Mouse (Mus musculus) hindbrain, postnatal 0 days (tissue): Measurements from ENCODE around the gene Gas2l3. TPM values are rescaled to one million over a fixed set of nuclear protein-coding genes. Genes with fewer than 3 reads are reported as not detected.

ENCODE experiments used
- ATAC-seq: fragments of 200-750 bp; cut with Nextera tagmentation; 2 replicates; pipeline ENCODE4 v1.8.0; 2017; ENCODE audit warnings: mild to moderate bottlenecking, moderate TSS enrichment, moderate library complexity
- DNase-seq: peaks from one replicate; pipeline ENCODE4 v3.0.0-alpha.2; 2015; ENCODE audit warnings: low spot score
- H3K27ac ChIP-seq: fragments of 300-500 bp; sonication (generic); 2 replicates; pipeline ENCODE4 v1.5.1; 2014; ENCODE audit warnings: mild to moderate bottlenecking
- H3K27me3 ChIP-seq: fragments of 300-500 bp; sonication (generic); 2 replicates; pipeline ENCODE4 v1.6.1; 2014; ENCODE audit warnings: low read length, mixed read lengths; ENCODE audit not compliant: insufficient read depth
- H3K36me3 ChIP-seq: fragments of 300-500 bp; sonication (generic); 2 replicates; pipeline ENCODE4 v1.6.1; 2014; ENCODE audit warnings: low read length, mixed read lengths; ENCODE audit not compliant: insufficient read depth
- H3K4me1 ChIP-seq: fragments of 300-500 bp; sonication (generic); 2 replicates; pipeline ENCODE4 v1.6.1; 2014; ENCODE audit warnings: antibody characterized with exemption, low read length, mixed read lengths; ENCODE audit not compliant: insufficient read depth
- H3K4me2 ChIP-seq: fragments of 300-500 bp; sonication (generic); 2 replicates; pipeline ENCODE4 v1.6.1; 2014; ENCODE audit warnings: low read depth, mild to moderate bottlenecking, low read length, moderate library complexity, mixed read lengths
- H3K4me3 ChIP-seq: fragments of 300-500 bp; sonication (generic); 2 replicates; pipeline ENCODE4 v1.5.1; 2014; ENCODE audit warnings: low read length
- H3K9ac ChIP-seq: fragments of 300-500 bp; sonication (generic); replicated peaks from 2 replicates; pipeline ENCODE4 v1.6.1; 2014; ENCODE audit warnings: mild to moderate bottlenecking, low read length, moderate library complexity, mixed read lengths
- H3K9me3 ChIP-seq: fragments of 300-500 bp; sonication (generic); 2 replicates; pipeline ENCODE4 v1.6.1; 2016; ENCODE audit warnings: low read length, mixed read lengths
- CTCF ChIP-seq: IDR thresholded peaks from 2 replicates; pipeline ENCODE4 v1.5.1; 2016; ENCODE audit warnings: antibody characterized with exemption, control low read depth, low read depth
- WGBS: fragments of 180-500 bp; shearing (Covaris S2); extraction: QIAGEN DNeasy Blood & Tissue Kit; methylation state at CpG from one replicate; pipeline ENCODE4 v1.1.7; 2014; 5-methylcytosine and 5-hydroxymethylcytosine counted together
- polyA plus RNA-seq: library from polyadenylated mRNA; unstranded; fragments of >200 nt; fragmentation: Nextera tagmentation; extraction: Ambion mirVana; gene quantifications from 2 replicates; pipeline ENCODE4 v1.2.1, GENCODE M21; 2015
- total RNA-seq: library from RNA; depleted of rRNA; stranded (reverse); fragments of >200 nt; gene quantifications from 2 replicates; pipeline ENCODE4 v1.2.3, GENCODE M21; 2014; rRNA removed

Gene Gas2l3
- total and polyA plus RNA-seq, 2 experiments from 2014 or later, result 5.5 to 11.7 TPM

GRCm38 (mm10) chr10:89383462-89383861 lies 60.3 kb downstream of the Gas2l3 start:
- H3K27ac ChIP-seq, result no peak overlapping the region
- H3K27me3 ChIP-seq, result no peaks in the 10 kb centered on the region
- H3K9ac ChIP-seq, result no peak overlapping the region
- ATAC-seq (peak; percentile 80), DNase-seq (peak; percentile 81)
- no peak overlapping the region for H3K4me2 ChIP-seq
- WGBS, result 5% methylated on average over 5 of the region's 5 CpGs
- peak; percentile 85 for TF ChIP-seq CTCF
- no peaks in the 10 kb centered on the region for H3K36me3 ChIP-seq
- no peaks in the 10 kb centered on the region for H3K4me1 ChIP-seq
- no peaks in the 10 kb centered on the region for H3K9me3 ChIP-seq
- no peak overlapping the region for H3K4me3 ChIP-seq

- no peak for DNase-seq
- no peak overlapping the region for H3K4me2 ChIP-seq
- no peak for TF ChIP-seq CTCF
- no peaks in the 10 kb centered on the region for H3K9me3 ChIP-seq
- H3K27ac ChIP-seq, result no peak overlapping the region
- H3K4me1 ChIP-seq, result no peaks in the 10 kb centered on the region
- H3K4me3 ChIP-seq, result no peak overlapping the region
- no peaks in the 10 kb centered on the region for H3K36me3 ChIP-seq
- H3K9ac ChIP-seq, result no peak overlapping the region
- H3K27me3 ChIP-seq, result no peaks in the 10 kb centered on the region
- ATAC-seq, result no peak
- WGBS, result 77% methylated on average over 4 of the region's 4 CpGs
These were observed 66.0 kb downstream of the Gas2l3 start for GRCm38 (mm10) chr10:89377750-89378149.

GRCm38 (mm10) chr10:89370051-89370450 lies 73.7 kb downstream of the Gas2l3 start:
- 33% methylated on average over 1 of the region's 1 CpGs for WGBS
- H3K27ac ChIP-seq, result no peak overlapping the region

GRCm38 (mm10) chr10:89358933-89359332 lies 84.8 kb downstream of the Gas2l3 start:
- no peak overlapping the region for H3K4me3 ChIP-seq

More at GRCm38 (mm10) chr10:89370051-89370450, 73.7 kb downstream of the Gas2l3 start:
- H3K4me3 ChIP-seq, result no peak overlapping the region
- no peak for ATAC-seq
- no peaks in the 10 kb centered on the region for H3K9me3 ChIP-seq
- no peaks in the 10 kb centered on the region for H3K27me3 ChIP-seq
- no peak for TF ChIP-seq CTCF
- no peak overlapping the region for H3K4me2 ChIP-seq
- no peaks in the 10 kb centered on the region for H3K36me3 ChIP-seq
- no peak overlapping the region for H3K9ac ChIP-seq
- DNase-seq, result no peak
- H3K4me1 ChIP-seq, result no peaks in the 10 kb centered on the region

More at GRCm38 (mm10) chr10:89358933-89359332, 84.8 kb downstream of the Gas2l3 start:
- WGBS, result 77% methylated on average over 3 of the region's 3 CpGs
- Histone ChIP-seq H3K27me3 (no peaks in the 10 kb centered on the region), H3K27ac (no peak overlapping the region), H3K4me1 (no peaks in the 10 kb centered on the region), H3K4me2 (no peak overlapping the region), H3K36me3 (no peaks in the 10 kb centered on the region), H3K9ac (no peak overlapping the region), H3K9me3 (no peaks in the 10 kb centered on the region)
- no peak for TF ChIP-seq CTCF
- no peak for ATAC-seq
- DNase-seq, result no peak

Other genes starting within 250 kb of the Gas2l3 start
- gene Ano4, start 99.2 kb downstream of the Gas2l3 start, total RNA-seq, result 11.4 and 12.5 TPM in 2 replicates
- gene Ano4, start 99.2 kb downstream of the Gas2l3 start, polyA plus RNA-seq, result 7.0 and 7.9 TPM in 2 replicates
- gene Nr1h4, start 89.6 kb upstream of the Gas2l3 start, total RNA-seq, result not detected in 2 replicates
- 0.08 and 0.09 TPM in 2 replicates for gene Nr1h4, start 89.6 kb upstream of the Gas2l3 start, polyA plus RNA-seq
- gene Slc17a8, start 177.3 kb upstream of the Gas2l3 start, total RNA-seq, result 4.2 and 7.0 TPM in 2 replicates
- 3.3 and 3.9 TPM in 2 replicates for gene Slc17a8, start 177.3 kb upstream of the Gas2l3 start, polyA plus RNA-seq
- 31.2 and 32.7 TPM in 2 replicates for gene Scyl2, start 242.3 kb upstream of the Gas2l3 start, total RNA-seq
- gene Scyl2, start 242.3 kb upstream of the Gas2l3 start, polyA plus RNA-seq, result 6.9 and 7.1 TPM in 2 replicates